Mouse (Mus musculus): Measurements from ENCODE around the gene 9330182L06Rik. TPM values are rescaled to one million over a fixed set of nuclear protein-coding genes. Genes with fewer than 3 reads are reported as not detected.

Gene 9330182L06Rik
- total and polyA plus RNA-seq, 3 experiments = 2.1 to 12.6 (median 10.6) TPM

Small RNA genes lying within 50 kb of the gene (microRNA-seq; reads per million reads assigned to microRNA genes)
- gene Mir879 = 1.2 to 1.3 reads per million in 2 experiments

Other genes with a start within 250 kb of the 9330182L06Rik start
- 10 to 100 TPM; 27.0 to 53.8 TPM for gene Tmem243, start 165.4 kb upstream of the 9330182L06Rik start, total RNA-seq (2021)
- 19.6 and 22.5 TPM in 2 replicates for gene Tmem243, start 165.4 kb upstream of the 9330182L06Rik start, polyA plus RNA-seq (2012; rRNA removed)
- 10 to 100 TPM; 25.7 to 31.9 TPM for gene Dmtf1, start 104.3 kb upstream of the 9330182L06Rik start, total RNA-seq (2021)
- 3.1 and 3.3 TPM in 2 replicates for gene Dmtf1, start 104.3 kb upstream of the 9330182L06Rik start, polyA plus RNA-seq (2012; rRNA removed)